Mouse (Mus musculus) heart, adult 2 months (tissue): Measurements from ENCODE around the gene Ocm.

Source experiments
- EP300 ChIP-seq: fragments of 200-500 bp; IDR thresholded peaks from 2 replicates; pipeline ENCODE4 v1.6.1; 2011; ENCODE audit warnings: low read depth, low read length, control low read depth; ENCODE audit not compliant: insufficient read depth
- POLR2A ChIP-seq: fragments of 200-500 bp; IDR thresholded peaks from 2 replicates; pipeline ENCODE4 v1.6.1; 2011; ENCODE audit warnings: mild to moderate bottlenecking, low read depth, low read length, control low read depth; ENCODE audit not compliant: insufficient read depth

- no peak for TF ChIP-seq POLR2A
- no peak for TF ChIP-seq EP300
These were observed 8.1 kb upstream of the Ocm start for GRCm38 (mm10) chr5:144034567-144034966.
